Mouse (Mus musculus) liver, adult 2 months (tissue): ENCODE data around the gene Synpo2l. TPM values are rescaled to one million over a fixed set of nuclear protein-coding genes. Genes with fewer than 3 reads are reported as not detected.

Source experiments
- DNase-seq: peaks from one replicate; pipeline ENCODE4 v3.0.0-alpha.2; 2011; ENCODE audit warnings: low read depth, low spot score; ENCODE audit errors: extremely low read depth
- H3K27ac ChIP-seq: fragments of 200-500 bp; replicated peaks from 2 replicates; pipeline ENCODE4 v1.5.1; 2012; ENCODE audit warnings: low read depth, mild to moderate bottlenecking, control low read depth, inconsistent platforms, low read length; ENCODE audit not compliant: insufficient read depth
- H3K27me3 ChIP-seq: fragments of 200-500 bp; 2 replicates; pipeline ENCODE4 v1.6.1; 2012; ENCODE audit warnings: mild to moderate bottlenecking, moderate library complexity, low read length, inconsistent platforms; ENCODE audit not compliant: control insufficient read depth, insufficient read depth
- H3K36me3 ChIP-seq: fragments of 200-500 bp; 2 replicates; pipeline ENCODE4 v1.6.1; 2012; ENCODE audit warnings: low read length, inconsistent platforms; ENCODE audit not compliant: control insufficient read depth, insufficient read depth
- H3K4me1 ChIP-seq: fragments of 200-500 bp; 2 replicates; pipeline ENCODE4 v1.6.1; 2011; ENCODE audit warnings: low read length; ENCODE audit not compliant: control insufficient read depth, insufficient read depth
- H3K4me3 ChIP-seq: fragments of 200-500 bp; 2 replicates; pipeline ENCODE4 v1.5.1; 2011; ENCODE audit warnings: low read depth, mild to moderate bottlenecking, control low read depth, low read length, moderate library complexity; ENCODE audit not compliant: insufficient read depth
- H3K79me2 ChIP-seq: fragments of 200-500 bp; 2 replicates; pipeline ENCODE4 v1.6.1; 2012; ENCODE audit warnings: inconsistent platforms, mild to moderate bottlenecking, low read length, moderate library complexity; ENCODE audit not compliant: control insufficient read depth, insufficient read depth
- H3K9ac ChIP-seq: fragments of 200-500 bp; 2 replicates; pipeline ENCODE4 v1.6.1; 2012; ENCODE audit warnings: low read depth, mild to moderate bottlenecking, control low read depth, inconsistent platforms, low read length
- CTCF ChIP-seq: fragments of 200-500 bp; IDR thresholded peaks from 2 replicates; pipeline ENCODE4 v1.5.1; 2011; ENCODE audit warnings: low read depth, low read length, control low read depth
- POLR2A ChIP-seq: fragments of 200-500 bp; IDR thresholded peaks from 2 replicates; pipeline ENCODE4 v1.6.1; 2011; ENCODE audit warnings: low read length, control low read depth; ENCODE audit not compliant: insufficient read depth; ENCODE audit errors: extremely low read depth
- WGBS: fragments of 180-500 bp; shearing (Covaris S2); methylation state at CpG from one replicate; pipeline ENCODE4 v1.1.7; 2018; 5-methylcytosine and 5-hydroxymethylcytosine counted together
- polyA plus RNA-seq: library from polyadenylated mRNA; depleted of rRNA; stranded (reverse); fragments of >200 nt; gene quantifications from 2 replicates; pipeline ENCODE4 v1.2.3, GENCODE M21; 2012
- total RNA-seq: library from RNA; depleted of rRNA; stranded (reverse); fragments of >200 nt; gene quantifications from 2 replicates; pipeline ENCODE4 v1.2.3, GENCODE M21; 2014

Synpo2l gene
- total and polyA plus RNA-seq, 2 experiments, result 0.09 to 0.10 TPM

- Histone ChIP-seq H3K27ac (no peak overlapping the region), H3K79me2 (no peaks in the 10 kb centered on the region), H3K4me1 (no peaks in the 10 kb centered on the region), H3K9ac (no peak overlapping the region), H3K27me3 (no peaks in the 10 kb centered on the region), H3K4me3 (no peak overlapping the region), H3K36me3 (no peaks in the 10 kb centered on the region)
- TF ChIP-seq CTCF, result no peak
- TF ChIP-seq POLR2A, result no peak
- DNase-seq, result no peak
- 49% methylated on average over 3 of the region's 3 CpGs for WGBS
These were observed 22.6 kb downstream of the Synpo2l start for GRCm38 (mm10) chr14:20645547-20645946.

- Histone ChIP-seq H3K36me3 (no peaks in the 10 kb centered on the region), H3K4me1 (0 out of 2 replicates have a peak, but pooled peaks cover 3% of the 10 kb centered on the region), H3K4me3 (peak overlapping the region; percentile 67), H3K9ac (peak overlapping the region; percentile 77), H3K27me3 (no peaks in the 10 kb centered on the region), H3K79me2 (no peaks in the 10 kb centered on the region), H3K27ac (peak overlapping the region; percentile 71; the same call in 1 of the 2 replicates)
- TF ChIP-seq POLR2A, result no peak
- TF ChIP-seq CTCF, result no peak
- DNase-seq, result no peak
- 14% methylated on average over 10 of the region's 10 CpGs for WGBS
These were observed 26.7 kb downstream of the Synpo2l start for GRCm38 (mm10) chr14:20641438-20641875.

- WGBS, result 1% methylated on average over 73 of the region's 73 CpGs
- TF ChIP-seq CTCF (no peak), POLR2A (peak; percentile 78; the same call in 1 of the 2 replicates)
- Histone ChIP-seq H3K4me1 (0 out of 2 replicates have a peak, but pooled peaks cover 3% of the 10 kb centered on the region), H3K79me2 (no peaks in the 10 kb centered on the region), H3K9ac (peak within 1 kb of the TSS; percentile 79), H3K27ac (peak within 1 kb of the TSS; percentile 71), H3K27me3 (no peaks in the 10 kb centered on the region), H3K36me3 (no peaks in the 10 kb centered on the region), H3K4me3 (peak within 1 kb of the TSS; percentile 67)
- DNase-seq, result peak; percentile 85
These were observed 27.3 kb downstream of the Synpo2l start, which contains the start of gene Usp54 for GRCm38 (mm10) chr14:20640644-20641437. Gene Usp54, minus strand, starts transcription at chr14:20641063.

- no peak for TF ChIP-seq CTCF
- Histone ChIP-seq H3K4me3 (peak overlapping the region; percentile 67), H3K27ac (peak overlapping the region; percentile 34; the same call in 1 of the 2 replicates), H3K9ac (peak overlapping the region; percentile 79), H3K36me3 (no peaks in the 10 kb centered on the region), H3K27me3 (no peaks in the 10 kb centered on the region), H3K4me1 (0 out of 2 replicates have a peak, but pooled peaks cover 3% of the 10 kb centered on the region), H3K79me2 (no peaks in the 10 kb centered on the region)
- WGBS, result 17% methylated on average over 16 of the region's 16 CpGs
- no peak for DNase-seq
These were observed 28.1 kb downstream of the Synpo2l start for GRCm38 (mm10) chr14:20639918-20640619.

DNA sequence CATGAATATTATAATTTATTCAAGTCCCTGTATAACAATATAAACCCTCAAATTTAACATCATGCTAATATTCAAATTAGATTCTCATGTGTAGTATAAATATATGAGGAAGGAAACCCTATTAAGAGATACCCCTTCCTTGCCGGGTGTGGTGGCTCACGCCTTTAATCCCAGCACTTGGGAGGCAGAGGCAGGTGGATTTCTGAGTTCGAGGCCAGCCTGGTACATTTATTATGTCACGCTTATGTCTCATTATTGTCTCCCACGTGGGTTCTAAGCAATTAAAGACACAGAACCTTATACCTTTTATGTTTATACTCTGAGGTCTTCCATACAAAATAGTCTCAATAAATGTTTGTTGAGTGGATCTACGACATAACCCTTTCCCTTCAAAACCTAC, 29.5 kb downstream of the Synpo2l start:
- WGBS, result 89% methylated on average over 6 of the region's 6 CpGs
- no peak for TF ChIP-seq POLR2A
- TF ChIP-seq CTCF, result no peak
- Histone ChIP-seq H3K9ac (no peak overlapping the region), H3K27me3 (no peaks in the 10 kb centered on the region), H3K79me2 (no peaks in the 10 kb centered on the region), H3K4me1 (0 out of 2 replicates have a peak, but pooled peaks cover 3% of the 10 kb centered on the region), H3K27ac (no peak overlapping the region), H3K4me3 (no peak overlapping the region), H3K36me3 (no peaks in the 10 kb centered on the region)
- DNase-seq, result no peak
